Mouse (Mus musculus) heart, postnatal 14 days (tissue): ENCODE measurements around the gene Thumpd1. TPM values are rescaled to one million over a fixed set of nuclear protein-coding genes. Genes with fewer than 3 reads are reported as not detected.

Experiments used
- DNase-seq, 2 experiments: peaks; one replicate each; pipeline ENCODE4 v3.0.0; 2021 to 2022
- intact Hi-C: fragments of 180-260 bp; cut with DNase I; formaldehyde crosslinking; loops from one replicate; pipeline ENCODE4 v1.15.1; 2025
- total RNA-seq, 2 experiments: library from RNA; stranded (reverse); gene quantifications; 2 replicates each; pipeline ENCODE4 v1.2.3; 2021

The Thumpd1 gene
- total RNA-seq, 2 experiments from 2014 or later: 13.3 to 16.4 TPM

DNA sequence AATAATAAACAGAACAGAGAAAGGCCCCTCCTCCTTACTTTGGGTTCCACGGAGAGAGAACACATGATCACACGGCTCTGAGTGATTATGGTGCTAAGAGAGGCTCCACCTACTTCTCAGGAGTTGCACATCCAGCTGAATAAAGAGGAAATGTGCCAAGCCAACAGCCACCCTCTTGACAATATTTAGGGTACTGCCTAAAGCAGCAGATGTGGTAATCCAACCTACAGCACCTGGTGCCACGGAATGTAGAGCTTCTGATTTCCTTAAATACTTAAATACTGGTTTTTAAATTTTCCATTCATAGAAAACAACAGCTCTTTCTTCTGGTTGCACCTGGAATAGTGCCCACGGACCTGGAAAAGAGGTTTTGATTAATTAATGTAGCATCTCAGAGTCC lies 37.9 kb downstream of the Thumpd1 start:
- intact Hi-C loops: no loop called here
- no peak for DNase-seq

DNA sequence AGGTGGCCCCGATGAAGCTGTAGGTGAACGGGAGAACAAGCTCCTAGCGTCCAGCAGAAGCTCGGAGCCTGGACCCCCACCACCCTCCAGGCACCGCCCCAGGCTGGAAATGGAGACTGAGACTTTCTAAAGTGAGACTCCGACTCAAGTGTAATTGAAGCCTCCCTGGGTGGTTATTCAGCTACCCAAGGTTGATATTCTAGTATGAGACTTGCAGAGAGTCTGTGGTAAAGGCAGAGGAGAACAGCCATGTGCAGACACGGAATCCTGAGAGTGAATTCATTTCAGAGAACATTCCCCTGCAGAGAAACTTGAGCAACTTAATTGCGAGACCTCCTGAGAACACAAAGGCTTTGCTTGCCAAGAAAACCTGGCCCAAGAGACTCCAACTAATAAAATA lies 40.5 kb downstream of the Thumpd1 start:
- intact Hi-C loops: no loop called here
- DNase-seq: no peak

DNA sequence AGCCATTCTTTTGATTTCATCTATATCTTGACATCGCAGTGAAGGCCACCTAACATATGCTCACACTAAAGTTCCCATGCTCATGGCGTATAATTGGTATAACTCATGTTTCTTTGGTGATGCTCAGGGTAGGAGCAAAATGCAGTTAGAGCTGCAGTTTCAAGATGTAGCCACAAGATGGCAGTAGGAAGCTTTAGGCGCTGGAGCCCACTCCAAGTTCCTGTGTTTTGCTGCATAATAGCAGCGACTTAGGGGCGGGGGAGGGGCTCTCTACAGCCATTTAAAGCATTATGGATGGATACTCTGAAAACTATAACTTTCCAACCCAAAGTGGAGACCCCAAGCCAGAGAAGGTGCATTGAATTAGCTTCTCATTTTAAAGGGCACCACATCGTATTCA lies 47.1 kb downstream of the Thumpd1 start:
- intact Hi-C loops: loop anchor here (10.0 kb wide), 1 partner anchor 651 kb away; the partner anchor contains the start of gene Abca15
- DNase-seq: peak; percentile 10 to 39

DNA sequence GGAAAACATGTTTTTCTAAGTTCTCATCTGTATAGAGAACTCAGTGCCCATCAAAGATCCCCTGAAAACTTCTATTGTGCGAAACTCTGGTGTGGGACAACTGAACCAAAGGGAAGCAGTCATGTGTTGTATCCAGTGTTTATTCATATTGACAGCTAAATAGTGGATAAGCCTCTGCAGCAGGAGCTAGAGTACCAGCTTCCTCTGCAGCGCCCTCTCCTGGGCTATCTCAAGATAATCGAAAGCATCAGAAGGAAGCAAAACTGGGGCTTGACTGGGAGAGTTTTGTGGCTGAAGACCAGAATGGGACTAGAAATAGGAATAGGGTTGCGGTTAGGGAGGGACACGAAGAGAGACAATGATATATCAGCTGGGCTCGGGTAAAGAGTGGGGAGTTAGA lies 49.7 kb downstream of the Thumpd1 start:
- DNase-seq: no peak
- intact Hi-C loops: loop anchor here (10.0 kb wide), 1 partner anchor 654 kb away; the partner anchor contains the start of gene Abca15

DNA sequence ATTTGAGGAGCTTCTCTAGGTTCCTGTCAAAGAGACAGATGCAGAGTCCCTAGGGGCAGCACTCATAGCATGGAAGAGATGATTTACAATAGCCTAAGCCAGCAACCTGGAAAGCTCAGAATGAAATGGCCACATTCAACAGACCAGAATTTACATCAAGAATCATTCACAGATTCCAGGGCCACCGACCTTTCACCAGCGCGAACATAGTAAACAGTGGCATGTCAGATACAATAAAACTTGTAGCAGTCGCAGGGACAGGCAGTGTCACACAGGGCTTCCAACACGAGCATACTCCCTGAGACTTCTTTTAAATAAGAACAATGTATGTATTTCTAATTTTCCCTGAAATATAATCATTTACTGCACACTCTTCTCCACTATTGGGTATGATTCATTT lies 50.2 kb downstream of the Thumpd1 start:
- intact Hi-C loops: loop anchor here (10.0 kb wide), 1 partner anchor 654 kb away; the partner anchor contains the start of gene Abca15

DNA sequence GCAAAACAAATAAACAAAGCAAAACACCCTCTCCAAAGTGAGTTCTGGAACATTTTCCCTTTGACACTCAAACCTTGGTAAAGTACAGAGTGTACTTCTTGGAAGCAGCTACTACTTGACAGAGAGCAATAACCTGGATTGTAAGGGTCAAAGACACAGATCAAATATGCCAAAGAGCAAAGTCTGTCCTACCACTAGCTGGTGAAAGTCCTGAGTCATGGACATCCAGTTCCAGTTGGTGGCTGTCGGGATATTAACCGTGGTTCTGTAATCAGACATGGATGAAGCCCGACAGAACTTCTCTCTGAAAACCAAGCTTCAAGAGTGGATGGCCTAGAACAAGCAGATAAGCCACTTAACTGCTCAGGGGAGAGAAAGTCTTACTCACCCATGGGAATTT lies 52.7 kb downstream of the Thumpd1 start:
- intact Hi-C loops: no loop called here
- no peak for DNase-seq

More for the DNA sequence above, 50.2 kb downstream of the Thumpd1 start:
- DNase-seq: no peak

Other genes with a start within 250 kb of the Thumpd1 start
- gene Umod, start 241.5 kb downstream of the Thumpd1 start, total RNA-seq: not detected
- gene Acsm5, start 201.3 kb downstream of the Thumpd1 start, total RNA-seq: 1 to 10 TPM; 2.1 to 3.8 TPM
- gene Pdilt, start 197.3 kb downstream of the Thumpd1 start, total RNA-seq: not detected
- gene Acsm2, start 166.5 kb downstream of the Thumpd1 start, total RNA-seq: not detected
- gene Acsm1, start 113.8 kb downstream of the Thumpd1 start, total RNA-seq: under 1 TPM in 1 of 2 experiments, not detected in 1; 0.22 TPM
- gene Acsm4, start 30.8 kb downstream of the Thumpd1 start, total RNA-seq: not detected
- 1 to 10 TPM in 1 of 2 experiments, under 1 TPM in 1; 0.10 to 1.3 TPM for gene Acsm3, start 40.1 kb upstream of the Thumpd1 start, total RNA-seq
- 1 to 10 TPM; 1.9 to 2.3 TPM for gene Rexo5, start 73.2 kb upstream of the Thumpd1 start, total RNA-seq
- gene Eri2, start 73.3 kb upstream of the Thumpd1 start, total RNA-seq: 1 to 10 TPM; 2.3 to 2.8 TPM
- 1 to 10 TPM; 6.9 to 7.6 TPM for gene Lyrm1, start 175.1 kb upstream of the Thumpd1 start, total RNA-seq
- 10 to 100 TPM; 12.7 to 14.2 TPM for gene Dcun1d3, start 175.5 kb upstream of the Thumpd1 start, total RNA-seq